ENCODE assay signal across 28 mouse cellular contexts in genomic region chr5:140570223-140570870, GRCm38 (mm10). TPM values are rescaled to one million over a fixed set of nuclear protein-coding genes. Genes with fewer than 3 reads are reported as not detected.
DNase-seq lines count a peak whose midpoint lies in the region; ATAC-seq and TF ChIP-seq lines count a peak whose summit lies in the region.
"Had no signal": no experiment of that assay in that cellular context is flagged by ENCODE, and none has a peak within 500 bp of the region (broad histone marks: within the 10 kb centered on the region; RNA-seq: fewer than 3 reads in every experiment).

No protein-coding gene starts in this region.

- H3K4me3 ChIP-seq in liver, embryonic 14.5 days (ENCODE audit: insufficient read depth in 1 of 2, low read depth in 2 of 2, low read length in 2 of 2), result no peak overlapping the region
- H3K4me3 ChIP-seq in liver, postnatal 0 days (ENCODE audit: low read depth, low read length), result no peak overlapping the region
- H3K4me3 ChIP-seq: gastrocnemius, adult 2 months; heart, embryonic 12.5 days; hindbrain, embryonic 13.5 days; kidney, embryonic 15.5 days had no signal

- H3K27ac ChIP-seq in liver, embryonic 14.5 days, result no peak overlapping the region
- no peak overlapping the region for H3K27ac ChIP-seq in liver, postnatal 0 days (ENCODE audit: low read depth)
- H3K27ac ChIP-seq: hindbrain, embryonic 13.5 days; kidney, embryonic 15.5 days; macrophage; stomach, postnatal 0 days had no signal

- ATAC-seq in liver, embryonic 14.5 days (ENCODE audit: insufficient read depth), result no peak
- no peak for ATAC-seq in liver, postnatal 0 days
- ATAC-seq in CD4-positive, CD25-positive, alpha-beta regulatory T cell, adult 4 months, result peak; percentile 44
- ATAC-seq: intestine, embryonic 16.5 days had no signal

- no peaks in the 10 kb centered on the region for H3K27me3 ChIP-seq in liver, embryonic 14.5 days (ENCODE audit: control insufficient read depth, insufficient read depth, low read length)
- no peaks in the 10 kb centered on the region for H3K27me3 ChIP-seq in liver, postnatal 0 days (ENCODE audit: insufficient read depth, low read length)
- H3K27me3 ChIP-seq: heart, embryonic 12.5 days; kidney, embryonic 15.5 days had no signal

- TF ChIP-seq EP300 in liver, embryonic 14.5 days (IDR thresholded peaks at IDR 0.05; ENCODE audit: low read depth), result no peak
- TF ChIP-seq EP300 in liver, postnatal 0 days (IDR thresholded peaks at IDR 0.05; ENCODE audit: low read depth), result no peak

- WGBS in liver, embryonic 14.5 days (ENCODE audit: insufficient replicate concordance), result 75% methylated on average over 13 of the region's 13 CpGs
- WGBS in liver, postnatal 0 days (ENCODE audit: insufficient replicate concordance), result 88% methylated on average over 13 of the region's 13 CpGs

- H3K9ac ChIP-seq in liver, embryonic 14.5 days (replicated peaks), result no peak overlapping the region
- no peak overlapping the region for H3K9ac ChIP-seq in liver, postnatal 0 days (replicated peaks)
- H3K9ac ChIP-seq: heart, embryonic 12.5 days; hindbrain, embryonic 13.5 days; kidney, embryonic 15.5 days; lung, embryonic 14.5 days had no signal

- no peak overlapping the region for H3K4me2 ChIP-seq in liver, embryonic 14.5 days (ENCODE audit: low read depth)
- no peak overlapping the region for H3K4me2 ChIP-seq in liver, postnatal 0 days (ENCODE audit: low read depth, low read length)
- H3K4me2 ChIP-seq: heart, embryonic 12.5 days; hindbrain, embryonic 13.5 days; kidney, embryonic 15.5 days; liver, embryonic 11.5 days; lung, embryonic 14.5 days; midbrain, embryonic 11.5 days had no signal

- peak; percentile 20; the same call in 1 of the 2 replicates for TF ChIP-seq CTCF in liver, embryonic 14.5 days (IDR thresholded peaks at IDR 0.05; ENCODE audit: low read depth)
- no peak for TF ChIP-seq CTCF in liver, postnatal 0 days (IDR thresholded peaks at IDR 0.05; ENCODE audit: low read depth)

- DNase-seq in liver, embryonic 14.5 days (ENCODE audit: low read depth in 3 of 3, low spot score in 3 of 3), result no peak
- DNase-seq in liver, postnatal 0 days, result no peak
- DNase-seq in T-cell, adult 2 months (ENCODE audit: low spot score), result peak; percentile 59
- peak; percentile 50 to 64 for DNase-seq in natural killer cell, adult 2 months (ENCODE audit: low spot score in 2 of 2)
- DNase-seq in adipocyte (ENCODE audit: low spot score), result no peak
- DNase-seq in cerebellum, postnatal 36 days, result no peak
- DNase-seq: adrenal gland, adult 8-10 months; B cell, adult 2 months; cerebellum, postnatal 14 days; embryo, embryonic 11 days; gastrocnemius, adult 2 months; heart, postnatal 14 days; layer of hippocampus, adult 9-11 months; lung, embryonic 14.5 days; right cerebral cortex, postnatal 25 days had no signal

- no peaks in the 10 kb centered on the region for H3K9me3 ChIP-seq in liver, embryonic 14.5 days (ENCODE audit: control insufficient read depth, low read length)
- H3K9me3 ChIP-seq in liver, postnatal 0 days (ENCODE audit: low read length), result no peaks in the 10 kb centered on the region
- H3K9me3 ChIP-seq: G1E; heart, embryonic 12.5 days; hindbrain, embryonic 13.5 days; kidney, embryonic 15.5 days had no signal

- H3K36me3 ChIP-seq in liver, embryonic 14.5 days (replicated peaks; ENCODE audit: control insufficient read depth, insufficient read depth, low read depth), result no peaks in the 10 kb centered on the region
- H3K36me3 ChIP-seq in liver, postnatal 0 days (replicated peaks; ENCODE audit: insufficient read depth, low read length), result no peaks in the 10 kb centered on the region
- H3K36me3 ChIP-seq: G1E; heart, embryonic 12.5 days; hindbrain, embryonic 13.5 days; kidney, embryonic 15.5 days had no signal

- peaks cover 7 to 24% of the 10 kb centered on the region in 2 experiments for H3K4me1 ChIP-seq in liver, embryonic 14.5 days (replicated peaks; ENCODE audit: control insufficient read depth in 2 of 2, insufficient read depth in 2 of 2, low read length in 1 of 2)
- peaks cover 13% of the 10 kb centered on the region; the same call in 1 of the 2 replicates for H3K4me1 ChIP-seq in liver, postnatal 0 days (ENCODE audit: insufficient read depth)

RNA-seq across cellular contexts. Expression of gene Grifin, which starts 5.5 kb away (rescaled TPM):
- 2.5 and 2.7 TPM in 2 replicates for polyA plus RNA-seq in liver, embryonic 14.5 days (2012; rRNA removed)
- polyA plus RNA-seq in liver, embryonic 14.5 days (2014; fragmentation: Nextera tagmentation; extraction: Ambion mirVana), result 2.3 and 4.0 TPM in 2 replicates
- not detected in 2 replicates for polyA plus RNA-seq in liver, postnatal 0 days (2015; fragmentation: Nextera tagmentation; extraction: Ambion mirVana)
- 1 to 10 TPM; 1.5 to 3.8 TPM for polyA plus RNA-seq in CD4-positive, CD25-positive, alpha-beta regulatory T cell, adult 4 months (2017; shearing (Covaris generic))
- polyA plus RNA-seq: embryonic facial prominence, embryonic 14.5 days; G1E; hindbrain, embryonic 13.5 days; limb, embryonic 11.5 days; lung, embryonic 14.5 days; macrophage; midbrain, embryonic 11.5 days; neural tube, embryonic 14.5 days had no signal

RNA-seq across cellular contexts. Expression of gene Lfng, which starts 36.8 kb away (rescaled TPM):
- 12.1 and 15.8 TPM in 2 replicates for polyA plus RNA-seq in liver, embryonic 14.5 days (2012; rRNA removed)
- 9.9 and 11.4 TPM in 2 replicates for polyA plus RNA-seq in liver, embryonic 14.5 days (2014; fragmentation: Nextera tagmentation; extraction: Ambion mirVana)
- 5.0 and 5.9 TPM in 2 replicates for polyA plus RNA-seq in liver, postnatal 0 days (2015; fragmentation: Nextera tagmentation; extraction: Ambion mirVana)
- polyA plus RNA-seq in CD4-positive, CD25-positive, alpha-beta regulatory T cell, adult 4 months (2017; shearing (Covaris generic)), result 10 to 100 TPM; 24.2 to 26.2 TPM

Comparison
In these comparisons a context has a peak if more than half of its experiments do, and no peak if none do; other contexts are left out.
1. DNase-seq: peak in T-cell, adult 2 months (single experiment) and natural killer cell, adult 2 months (2 of 2); none in liver, embryonic 14.5 days (0 of 3), liver, postnatal 0 days (single experiment), adipocyte (single experiment) and cerebellum, postnatal 36 days (0 of 2).